Mouse (Mus musculus) olfactory bulb, adult 2 months (tissue): ENCODE data around the gene Cltb.

ENCODE experiments used
- CTCF ChIP-seq: fragments of 200-500 bp; IDR thresholded peaks from 2 replicates; pipeline ENCODE4 v1.5.1; 2012; ENCODE audit warnings: low read depth, mild to moderate bottlenecking, low read length, moderate library complexity; ENCODE audit not compliant: insufficient read depth
- POLR2A ChIP-seq: fragments of 200-500 bp; IDR thresholded peaks from 2 replicates; pipeline ENCODE4 v1.6.1; 2012; ENCODE audit warnings: mild to moderate bottlenecking, low read depth, low read length, moderate library complexity; ENCODE audit not compliant: insufficient read depth

DNA sequence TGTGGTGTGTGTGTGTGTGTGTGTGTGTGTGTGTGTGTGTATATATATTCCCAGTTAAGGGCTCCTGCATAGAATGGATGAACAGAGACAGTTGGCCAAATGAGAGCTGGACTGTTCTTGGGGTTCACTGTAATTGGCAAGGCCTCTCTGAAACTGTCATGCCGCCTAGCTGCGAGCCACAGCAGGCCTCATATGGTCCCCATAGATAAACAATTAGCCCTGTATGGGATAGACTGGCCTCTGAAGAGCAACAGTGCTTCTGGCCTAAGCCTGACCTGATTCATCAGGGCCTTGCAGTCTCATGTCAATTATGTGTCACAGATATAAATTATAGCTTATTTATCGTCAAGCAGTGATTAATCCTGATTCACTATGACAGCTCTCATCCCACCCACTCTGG, 3.1 kb downstream of the Cltb start:
- no peak for TF ChIP-seq POLR2A
- no peak for TF ChIP-seq CTCF
